Mouse (Mus musculus) layer of hippocampus, adult 8-10 months (tissue): ENCODE results near the gene Ankrd13a. TPM values are rescaled to one million over a fixed set of nuclear protein-coding genes. Genes with fewer than 3 reads are reported as not detected.
A peak's percentile ranks its signal among the peaks of the same experiment; 100 is the strongest.

Experiments used
- DNase-seq, 2 experiments: peaks; one replicate each; pipeline ENCODE4 v3.0.0; 2022; ENCODE audit warnings: low spot score in 2 of 2
- total RNA-seq, 4 experiments: library from RNA; stranded (reverse); gene quantifications; 2 replicates each; pipeline ENCODE4 v1.2.4; 2022

Gene Ankrd13a
- total RNA-seq, 4 experiments from 2014 or later, result 39.6 to 51.4 (median 47.0) TPM

GRCm38 (mm10) chr5:114797253-114797652 lies 22.8 kb downstream of the Ankrd13a start:
- DNase-seq, result no peak

- DNase-seq, result no peak
These were observed 25.4 kb downstream of the Ankrd13a start for GRCm38 (mm10) chr5:114799848-114800247.

DNA sequence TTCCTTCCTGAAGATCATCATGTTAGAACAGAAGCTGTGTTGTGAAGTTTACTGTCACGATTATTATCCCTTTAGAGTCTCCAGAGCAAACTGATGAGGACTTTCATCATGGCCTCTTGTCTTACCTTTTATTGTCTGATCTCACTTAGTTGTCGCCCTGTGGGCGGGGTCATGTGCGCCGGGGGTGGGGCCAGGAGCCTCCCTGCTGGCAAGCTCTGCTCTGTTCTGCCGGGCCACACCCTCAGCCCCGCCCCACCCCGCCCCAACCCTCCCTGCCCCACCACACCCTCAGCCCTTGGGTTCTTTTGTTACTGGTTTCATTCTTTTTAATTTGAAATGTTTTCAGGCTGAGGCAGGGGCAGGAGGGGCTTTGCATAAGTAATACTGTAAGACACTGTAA lies 26.6 kb downstream of the Ankrd13a start:
- DNase-seq, result no peak

DNA sequence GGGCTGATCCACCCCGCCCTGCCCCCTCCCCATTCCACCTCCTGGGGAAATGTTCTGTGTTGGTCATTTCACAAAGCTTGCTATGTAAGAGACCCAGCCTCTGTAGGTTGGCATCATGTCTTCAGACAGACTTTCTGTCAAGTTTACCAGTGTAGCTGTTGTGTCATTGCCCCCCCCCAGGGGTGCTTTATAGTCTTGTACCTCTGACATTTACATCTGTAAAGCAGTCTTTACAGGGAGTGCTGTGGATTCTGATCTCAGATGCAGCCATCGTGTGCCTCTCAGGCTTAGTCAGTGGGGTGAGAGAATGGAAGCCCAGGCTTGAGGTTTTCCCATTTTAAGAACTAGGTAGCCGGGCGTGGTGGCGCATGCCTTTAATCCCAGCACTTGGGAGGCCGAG lies 27.4 kb downstream of the Ankrd13a start:
- DNase-seq, result no peak

DNA sequence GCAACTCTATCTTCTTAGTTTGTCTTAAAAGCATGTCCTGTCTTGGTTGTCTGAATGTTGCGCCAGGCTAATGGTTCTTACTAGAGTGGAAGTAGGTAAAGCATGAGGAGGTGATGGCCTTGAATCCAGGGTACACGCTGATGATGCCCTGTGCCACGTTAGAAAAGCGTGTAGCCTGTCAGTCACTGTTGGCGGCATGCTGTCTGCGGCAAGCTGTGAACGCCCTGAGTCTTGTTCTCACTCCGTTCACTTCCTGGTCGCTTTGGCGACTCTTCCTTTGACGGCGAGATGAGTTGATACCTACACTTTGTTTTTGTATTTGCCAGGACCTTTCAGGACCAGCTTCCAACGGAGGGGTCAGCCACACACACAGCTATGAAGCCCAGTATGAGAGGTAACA lies 28.8 kb downstream of the Ankrd13a start:
- DNase-seq, result no peak

GRCm38 (mm10) chr5:114804335-114804734 lies 29.9 kb downstream of the Ankrd13a start:
- no peak for DNase-seq

DNA sequence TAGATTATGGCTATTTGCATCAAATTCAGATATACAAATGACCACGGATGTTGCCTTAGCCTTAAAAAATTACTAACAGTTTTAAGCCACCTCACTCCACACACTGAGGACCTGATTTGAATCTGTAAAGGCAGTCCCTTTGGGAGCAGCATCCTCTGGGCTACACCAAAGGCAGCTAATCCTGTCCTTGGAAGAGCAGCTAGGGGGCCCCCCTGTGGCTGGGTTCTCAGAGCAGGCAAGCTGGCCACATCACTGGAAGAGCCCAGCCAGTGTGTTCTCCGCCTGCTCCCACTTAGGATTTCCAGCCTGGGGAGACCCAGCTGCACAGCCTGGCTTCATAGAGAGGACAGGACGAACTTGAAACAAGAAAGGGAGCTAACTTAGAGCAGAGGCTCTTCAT lies 30.5 kb downstream of the Ankrd13a start:
- peak in 1 of 2 experiments; percentile 53 for DNase-seq

DNA sequence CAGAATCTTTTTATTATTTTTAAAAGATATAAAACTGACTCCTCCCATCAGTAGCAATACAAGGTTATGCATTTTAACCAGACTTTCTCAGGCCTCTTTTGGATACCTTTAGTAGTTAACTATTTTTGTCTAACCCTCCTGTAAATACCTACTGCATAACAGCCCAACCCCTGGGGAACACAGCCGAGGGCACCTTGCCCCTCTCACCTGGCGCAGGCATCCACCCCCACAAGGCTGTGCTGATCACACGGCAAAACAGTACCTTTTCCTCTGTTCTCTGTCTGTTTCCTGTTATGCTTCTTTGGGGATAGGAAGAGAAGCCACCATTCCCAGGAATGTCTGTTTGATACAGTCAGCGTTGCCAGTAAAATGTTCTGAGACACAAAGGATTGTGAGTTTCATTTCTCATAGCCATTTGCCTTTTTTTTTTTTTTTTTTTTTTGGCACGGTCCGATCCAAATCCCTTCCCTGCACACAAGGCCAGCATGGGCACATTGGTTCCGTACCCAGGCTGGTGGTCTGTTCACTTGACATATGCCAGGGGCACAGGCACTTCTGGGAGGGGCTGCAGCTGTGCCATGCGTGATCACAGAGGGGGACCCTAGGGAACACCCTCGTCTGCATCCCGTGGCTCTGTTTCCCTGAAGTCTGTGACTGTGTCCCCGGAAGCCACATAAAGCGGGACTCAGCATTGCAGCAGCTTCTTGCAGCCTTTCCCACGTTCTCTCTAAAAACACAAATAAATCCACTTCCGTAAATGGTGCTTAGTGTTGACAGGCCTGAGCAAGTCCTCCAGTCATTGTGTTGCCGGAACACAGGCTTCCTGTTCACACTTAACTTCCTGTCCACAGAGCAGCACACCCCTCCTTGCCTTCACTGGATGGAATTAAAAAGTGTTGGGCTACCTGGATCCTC lies 31.2 kb downstream of the Ankrd13a start:
- no peak for DNase-seq

GRCm38 (mm10) chr5:114806636-114807035 lies 32.2 kb downstream of the Ankrd13a start:
- no peak for DNase-seq

- no peak for DNase-seq
These were observed 32.6 kb downstream of the Ankrd13a start for GRCm38 (mm10) chr5:114807063-114807462.

- no peak for DNase-seq
These were observed 33.0 kb downstream of the Ankrd13a start for GRCm38 (mm10) chr5:114807468-114807867.

DNA sequence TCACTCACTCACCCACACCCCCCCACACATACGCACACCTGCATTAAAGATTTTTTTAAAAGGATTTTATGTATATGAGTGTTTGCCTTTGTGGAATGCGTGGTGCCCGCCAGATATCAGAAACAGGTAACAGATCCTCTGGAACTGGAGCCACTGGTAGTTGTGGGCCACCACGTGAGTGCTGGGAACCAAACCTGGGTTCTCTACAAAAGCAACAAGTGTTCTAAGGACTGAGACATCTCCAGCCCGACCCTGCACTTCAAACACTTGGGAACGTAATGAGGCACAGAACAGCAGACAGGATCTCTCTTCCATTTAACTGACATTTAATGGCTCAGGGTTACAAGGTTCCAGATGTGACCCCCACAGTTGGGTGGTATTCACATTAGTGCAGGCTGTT lies 33.4 kb downstream of the Ankrd13a start:
- DNase-seq, result no peak

DNA sequence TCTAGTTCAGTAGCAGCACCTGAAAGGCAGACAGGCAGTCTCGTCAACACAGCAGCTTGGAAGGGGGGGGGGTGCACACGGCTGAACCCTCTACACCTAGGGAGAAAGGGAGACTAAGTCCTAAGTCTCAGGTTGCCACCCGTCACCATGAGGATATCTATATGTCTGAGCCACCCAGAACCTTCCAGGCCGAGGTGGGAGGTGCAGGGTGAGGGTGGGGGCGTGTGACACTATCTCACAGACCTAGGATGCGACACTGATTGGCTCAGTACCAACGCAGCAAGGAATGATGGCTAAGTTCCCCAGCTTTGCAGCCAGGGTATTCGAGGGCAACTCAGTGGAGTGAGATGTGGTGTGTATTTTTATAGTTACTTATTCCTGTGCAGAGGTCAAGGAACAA lies 33.9 kb downstream of the Ankrd13a start:
- no peak for DNase-seq

DNA sequence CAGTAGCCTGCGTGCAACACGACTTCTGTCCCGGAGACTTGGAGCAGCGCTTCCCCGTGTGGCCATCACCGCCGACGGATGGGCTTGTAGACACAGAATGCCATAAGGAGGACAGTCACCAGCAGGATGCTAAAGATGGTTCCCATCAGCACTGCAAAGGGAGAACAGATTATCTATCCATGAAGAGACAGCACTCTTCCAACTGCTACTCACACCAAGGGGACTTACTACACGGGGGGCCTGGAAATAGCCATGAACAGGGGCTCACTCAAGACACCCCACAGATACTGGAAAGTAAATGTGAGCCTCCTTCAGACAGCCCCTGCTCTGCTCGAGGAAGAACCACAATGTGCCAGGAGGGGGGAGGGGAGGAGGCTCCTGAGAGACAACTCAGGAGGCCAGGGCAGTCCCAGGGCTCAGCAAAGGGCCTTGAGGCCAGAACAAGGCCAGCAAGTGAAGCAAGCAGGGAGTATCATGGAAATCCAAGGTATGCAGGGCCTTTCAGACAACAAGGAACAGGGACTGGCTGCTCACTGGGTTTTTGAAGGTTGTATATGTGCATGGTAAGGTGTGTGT lies 34.8 kb downstream of the Ankrd13a start:
- no peak for DNase-seq

DNA sequence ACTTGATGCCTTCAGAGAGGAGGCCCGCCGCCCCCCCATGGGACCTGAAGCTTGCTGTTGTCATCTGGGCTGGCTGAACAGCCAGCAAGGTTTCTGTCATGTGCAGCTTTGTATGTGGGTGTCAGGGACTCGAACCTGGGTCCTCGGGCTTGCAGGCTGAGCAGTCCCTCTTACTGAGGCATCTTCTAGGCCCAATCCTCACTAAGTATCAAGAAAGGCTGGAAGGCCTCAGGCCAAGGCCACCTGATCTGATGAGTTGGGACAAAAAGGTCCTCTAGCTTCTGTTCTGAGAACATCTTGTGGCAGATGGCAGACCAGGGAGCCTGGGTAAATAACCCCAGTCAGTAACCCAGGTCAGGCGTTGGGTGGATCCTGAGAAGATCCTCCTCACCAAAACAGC lies 35.3 kb downstream of the Ankrd13a start:
- DNase-seq, result no peak

DNA sequence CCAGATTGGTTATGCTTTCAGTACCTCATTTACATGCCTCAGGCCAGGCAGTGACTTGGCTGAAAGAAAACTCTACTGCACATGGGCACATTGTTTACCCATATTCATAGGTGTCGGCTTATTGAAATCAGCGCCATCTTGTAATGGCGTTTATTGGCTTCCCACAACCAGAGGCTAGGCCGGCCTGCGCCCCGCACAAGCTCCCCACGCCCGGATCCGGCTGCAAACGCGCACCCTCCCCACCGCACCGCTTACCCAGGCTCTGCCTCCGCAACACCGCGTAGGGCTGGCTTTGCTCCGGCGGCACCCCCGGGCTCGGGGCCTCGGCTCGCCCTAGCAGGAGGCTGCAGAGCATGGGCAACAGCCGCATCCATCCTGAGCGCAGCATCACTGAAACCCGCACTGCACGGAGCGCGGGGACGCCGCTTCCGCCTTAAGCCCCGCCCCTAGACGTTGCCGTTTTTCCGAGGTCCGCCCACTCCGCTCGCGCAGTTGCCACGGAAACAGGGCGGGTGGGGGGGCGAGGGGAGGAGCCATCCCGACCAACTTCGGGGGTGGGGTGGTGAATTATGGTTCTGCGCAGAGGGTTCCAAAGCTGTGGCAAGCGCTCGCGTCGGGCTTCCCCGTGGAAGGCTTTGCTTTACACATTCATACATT lies 39.2 kb downstream of the Ankrd13a start:
- peak; percentile 83 to 89 for DNase-seq

DNA sequence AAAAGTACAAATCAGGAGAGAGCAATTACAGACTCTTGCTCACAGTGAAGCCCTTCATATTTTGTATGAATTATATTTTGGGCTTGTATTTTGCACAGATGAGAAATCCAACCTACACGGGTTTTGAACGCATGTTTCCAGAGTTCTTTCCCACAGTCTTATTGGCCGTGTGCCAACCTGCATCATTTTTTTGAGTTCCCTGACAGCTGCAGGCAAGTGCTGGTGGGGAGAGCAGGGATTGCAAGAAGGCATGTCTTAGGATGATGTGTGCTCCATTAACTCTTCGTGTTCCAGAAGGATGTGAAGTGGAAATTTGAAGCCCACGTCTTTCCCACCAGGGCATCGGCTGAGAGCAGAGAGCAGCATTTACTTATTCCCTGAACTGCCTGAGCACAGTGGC lies 42.1 kb downstream of the Ankrd13a start:
- no peak for DNase-seq

GRCm38 (mm10) chr5:114818124-114818523 lies 43.6 kb downstream of the Ankrd13a start:
- no peak for DNase-seq

DNA sequence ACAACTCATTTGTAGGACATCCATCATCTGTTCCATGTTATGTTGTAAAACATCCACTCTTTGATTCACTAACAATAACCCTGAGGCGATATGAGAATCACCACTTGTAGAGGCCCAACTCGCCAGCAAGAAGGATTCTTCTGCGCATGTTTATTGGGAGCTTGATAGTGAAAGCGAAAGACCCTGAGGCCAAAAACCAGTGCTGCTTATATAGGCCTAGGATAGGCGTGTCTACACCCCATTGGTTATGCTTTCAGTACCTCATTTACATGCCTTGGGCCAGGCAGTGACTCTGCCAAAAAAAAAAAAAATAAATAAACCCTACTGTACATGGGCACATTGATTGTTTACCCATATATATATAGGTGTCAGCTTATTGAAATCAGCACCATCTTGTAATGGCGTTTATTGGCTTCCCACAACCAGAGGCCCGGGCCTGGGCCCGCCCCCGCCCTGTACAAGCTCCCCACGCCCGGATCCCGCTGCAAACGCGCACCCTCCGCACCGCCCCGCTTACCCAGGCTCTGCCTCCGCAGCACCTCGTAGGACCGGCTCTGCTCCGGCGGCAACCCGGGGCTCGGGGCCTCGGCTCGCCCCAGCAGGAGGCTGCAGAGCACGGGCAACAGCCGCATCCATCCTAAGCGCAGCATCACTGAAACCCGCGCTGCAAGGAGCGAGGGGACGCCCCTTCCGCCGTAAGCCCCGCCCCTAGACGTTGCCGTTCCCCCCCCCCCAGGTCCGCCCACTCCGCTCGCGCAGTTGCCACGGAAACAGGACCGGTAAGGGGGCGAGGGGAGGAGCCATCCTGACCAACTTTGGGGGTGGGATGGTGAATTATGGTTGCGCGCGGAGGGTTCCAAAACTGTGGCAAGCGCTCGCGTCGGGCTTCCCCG lies 48.6 kb downstream of the Ankrd13a start, which contains the start of gene 1500011B03Rik:
Gene 1500011B03Rik (minus strand): TSS at position 673 of the 893 bp plus-strand sequence.
- peak; percentile 54 to 69 for DNase-seq

DNA sequence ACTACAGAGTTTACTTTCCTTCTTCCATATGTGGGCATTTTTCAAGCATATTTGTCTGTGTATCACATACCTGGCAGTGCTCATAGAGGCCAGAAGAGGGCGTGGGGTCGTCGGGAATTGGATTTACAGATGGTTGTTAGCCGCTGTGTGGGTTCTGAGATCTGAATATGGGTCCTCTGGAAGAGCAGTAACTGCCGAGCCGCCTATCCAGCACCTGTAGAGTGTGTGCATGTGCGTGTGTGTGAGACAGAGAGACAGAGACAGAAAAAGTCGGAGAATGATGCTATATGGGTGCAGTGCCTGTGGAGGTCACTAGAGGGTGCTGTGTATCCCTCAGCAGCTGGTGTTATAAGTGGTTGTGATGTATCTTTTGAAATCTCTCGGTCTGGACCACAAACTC lies 49.7 kb downstream of the Ankrd13a start:
- peak in 1 of 2 experiments; percentile 65 for DNase-seq
